Mouse (Mus musculus) embryonic stem cell, embryonic (primary cell): ENCODE data around the gene Plekha8.

Source experiments
- CTCF ChIA-PET, 4 experiments: fragments of 300-600 bp in 2 of 4; fragments of 350-600 bp in 2 of 4; sonication (Branson Sonifier 250); formaldehyde crosslinking; loops; one replicate each; lab custom pipeline; 2022; ENCODE audit warnings: inconsistent platforms in 2 of 4; lab: Charles Lee
- POLR2A ChIA-PET, 4 experiments: fragments of 300-600 bp in 2 of 4; fragments of 350-600 bp in 2 of 4; sonication (Branson Sonifier 250); formaldehyde crosslinking; loops; one replicate each; lab custom pipeline; 2022; ENCODE audit warnings: antibody characterized with exemption in 4 of 4, inconsistent platforms in 1 of 4; lab: Charles Lee

Plekha8 gene

GRCm38 (mm10) chr6:54565665-54566545 lies 29.0 kb upstream of the Plekha8 start, which contains the start of gene Scrn1:
Gene Scrn1 (minus strand): TSS chr6:54566489.
- POLR2A ChIA-PET: interaction anchor here (0.7 to 3.8 kb wide), 22 partner anchors 8 to 473 kb away, joined by 3 to 19 read pairs (median 4); partner anchors contain the start of genes Plekha8 (in 2 of the 4) and Mturn (in 1 of the 4)
- CTCF ChIA-PET: interaction anchor here (0.6 to 1.7 kb wide), 8 partner anchors 20 to 500 kb away, joined by 3 to 5 read pairs (median 4); no protein-coding TSS in a partner anchor

GRCm38 (mm10) chr6:54566546-54566919 lies 28.4 kb upstream of the Plekha8 start:
- ChIA-PET POLR2A (interaction anchor here in 3 of 4 experiments (0.8 to 3.8 kb wide), 12 partner anchors 11 to 472 kb away, joined by 3 to 19 read pairs (median 4); partner anchors contain the start of genes Plekha8 (in 2 of the 3) and Mturn (in 1 of the 3)), CTCF (interaction anchor here (0.6 to 1.5 kb wide), 7 partner anchors 20 to 500 kb away, joined by 3 to 5 read pairs (median 3); no protein-coding TSS in a partner anchor)

- ChIA-PET CTCF (no interaction called here), POLR2A (interaction anchor here in 1 of 4 experiments (1.5 kb wide), 1 partner anchor 10 kb away, joined by 3 read pairs; no protein-coding TSS in a partner anchor)
Observed at GRCm38 (mm10) chr6:54569776-54570175, 25.1 kb upstream of the Plekha8 start.

GRCm38 (mm10) chr6:54573218-54573955 lies 21.5 kb upstream of the Plekha8 start:
- CTCF ChIA-PET: interaction anchor here in 3 of 4 experiments (0.6 to 1.5 kb wide), 4 partner anchors 13 to 576 kb away, joined by 3 to 4 read pairs (median 3); no protein-coding TSS in a partner anchor
- POLR2A ChIA-PET: interaction anchor here in 1 of 4 experiments (2.1 kb wide), 1 partner anchor 8 kb away, joined by 7 read pairs; no protein-coding TSS in a partner anchor

GRCm38 (mm10) chr6:54586175-54586574 lies 8.7 kb upstream of the Plekha8 start:
- CTCF ChIA-PET: interaction anchor here (0.5 to 1.0 kb wide), 13 partner anchors 12 to 581 kb away, joined by 3 to 4 read pairs (median 3); partner anchors contain the start of genes Ggct (in 1 of the 4) and Scrn1 (in 1 of the 4)

GRCm38 (mm10) chr6:54586911-54587310 lies 8.0 kb upstream of the Plekha8 start:
- POLR2A ChIA-PET: interaction anchor here in 1 of 4 experiments (1.1 kb wide), 1 partner anchor 8 kb away, joined by 4 read pairs; the partner anchor contains the start of gene Plekha8
- CTCF ChIA-PET: interaction anchor here in 3 of 4 experiments (0.8 to 0.9 kb wide), 3 partner anchors 255 to 580 kb away, joined by 3 read pairs; no protein-coding TSS in a partner anchor

More at GRCm38 (mm10) chr6:54586175-54586574, 8.7 kb upstream of the Plekha8 start:
- POLR2A ChIA-PET: interaction anchor here in 1 of 4 experiments (1.0 to 1.1 kb wide), 2 partner anchors 8 to 453 kb away, joined by 3 to 4 read pairs; partner anchors contain the start of gene Plekha8

- ChIA-PET CTCF (interaction anchor here in 1 of 4 experiments (0.7 kb wide), 1 partner anchor 14 kb away, joined by 3 read pairs; no protein-coding TSS in a partner anchor), POLR2A (no interaction called here)
Observed at GRCm38 (mm10) chr6:54587683-54588082, 7.2 kb upstream of the Plekha8 start.

- CTCF ChIA-PET: no interaction called here
- POLR2A ChIA-PET: interaction anchor here in 2 of 4 experiments (0.6 kb wide), 2 partner anchors 19 to 484 kb away, joined by 3 to 5 read pairs; no protein-coding TSS in a partner anchor
Observed at GRCm38 (mm10) chr6:54588212-54588611, 6.7 kb upstream of the Plekha8 start.

- ChIA-PET POLR2A (no interaction called here), CTCF (no interaction called here)
Observed at GRCm38 (mm10) chr6:54590691-54591090, 4.2 kb upstream of the Plekha8 start.

- POLR2A ChIA-PET: no interaction called here
- CTCF ChIA-PET: interaction anchor here in 1 of 4 experiments (0.6 kb wide), 1 partner anchor 64 kb away, joined by 4 read pairs; no protein-coding TSS in a partner anchor
Observed at GRCm38 (mm10) chr6:54591778-54592177, 3.1 kb upstream of the Plekha8 start.

GRCm38 (mm10) chr6:54592938-54593535 lies 1.9 kb upstream of the Plekha8 start:
- CTCF ChIA-PET: interaction anchor here in 3 of 4 experiments (0.6 to 1.5 kb wide), 3 partner anchors 27 to 36 kb away, joined by 4 to 5 read pairs (median 4); partner anchors contain the start of gene Scrn1 (in 1 of the 3)
- POLR2A ChIA-PET: interaction anchor here in 3 of 4 experiments (0.6 to 2.9 kb wide), 6 partner anchors 9 to 400 kb away, joined by 3 to 10 read pairs (median 4); partner anchors contain the start of genes Scrn1 (in 2 of the 3) and Ggct (in 1 of the 3)

GRCm38 (mm10) chr6:54593766-54594468 lies 994 bp upstream of the Plekha8 start:
- ChIA-PET CTCF (interaction anchor here in 3 of 4 experiments (0.6 to 2.3 kb wide), 4 partner anchors 32 to 490 kb away, joined by 4 to 5 read pairs (median 4); no protein-coding TSS in a partner anchor), POLR2A (interaction anchor here (0.6 to 2.9 kb wide), 9 partner anchors 8 to 1286 kb away, joined by 3 to 10 read pairs (median 4); partner anchors contain the start of genes Ggct (in 1 of the 4) and Scrn1 (in 1 of the 4))

GRCm38 (mm10) chr6:54595330-54595878 lies 493 bp downstream of the Plekha8 start:
- CTCF ChIA-PET: interaction anchor here in 3 of 4 experiments (0.7 to 2.3 kb wide), 6 partner anchors 22 to 1068 kb away, joined by 3 to 5 read pairs (median 4); partner anchors contain the start of gene Scrn1 (in 1 of the 3)

GRCm38 (mm10) chr6:54597208-54597607 lies 2.3 kb downstream of the Plekha8 start, which contains the start of gene Fkbp14:
Gene Fkbp14 (minus strand): TSS chr6:54597308.
- POLR2A ChIA-PET: interaction anchor here in 1 of 4 experiments (0.5 to 1.4 kb wide), 2 partner anchors 32 to 60 kb away, joined by 3 to 4 read pairs; no protein-coding TSS in a partner anchor
- CTCF ChIA-PET: no interaction called here

More at GRCm38 (mm10) chr6:54595330-54595878, 493 bp downstream of the Plekha8 start:
- POLR2A ChIA-PET: interaction anchor here in 3 of 4 experiments (0.6 to 2.4 kb wide), 8 partner anchors 10 to 443 kb away, joined by 3 to 10 read pairs (median 4); partner anchors contain the start of gene Scrn1 (in 1 of the 3)

GRCm38 (mm10) chr6:54597711-54598110 lies 2.8 kb downstream of the Plekha8 start:
- CTCF ChIA-PET: no interaction called here
- POLR2A ChIA-PET: no interaction called here
